Mouse (Mus musculus): ENCODE data around the gene Cadm1.

- no peak for TF ChIP-seq CTCF (IDR thresholded peaks at IDR 0.05)
- TF ChIP-seq EP300 (IDR thresholded peaks at IDR 0.05): no peak
Measured at GRCm38 (mm10) chr9:47605628-47606027, 75.7 kb downstream of the Cadm1 start.
